Mouse (Mus musculus): ENCODE measurements around the gene Ccng2. TPM values are rescaled to one million over a fixed set of nuclear protein-coding genes. Genes with fewer than 3 reads are reported as not detected.

The Ccng2 gene
- polyA plus RNA-seq, 1 experiment from 2014 or later, result 12.5 TPM

DNA sequence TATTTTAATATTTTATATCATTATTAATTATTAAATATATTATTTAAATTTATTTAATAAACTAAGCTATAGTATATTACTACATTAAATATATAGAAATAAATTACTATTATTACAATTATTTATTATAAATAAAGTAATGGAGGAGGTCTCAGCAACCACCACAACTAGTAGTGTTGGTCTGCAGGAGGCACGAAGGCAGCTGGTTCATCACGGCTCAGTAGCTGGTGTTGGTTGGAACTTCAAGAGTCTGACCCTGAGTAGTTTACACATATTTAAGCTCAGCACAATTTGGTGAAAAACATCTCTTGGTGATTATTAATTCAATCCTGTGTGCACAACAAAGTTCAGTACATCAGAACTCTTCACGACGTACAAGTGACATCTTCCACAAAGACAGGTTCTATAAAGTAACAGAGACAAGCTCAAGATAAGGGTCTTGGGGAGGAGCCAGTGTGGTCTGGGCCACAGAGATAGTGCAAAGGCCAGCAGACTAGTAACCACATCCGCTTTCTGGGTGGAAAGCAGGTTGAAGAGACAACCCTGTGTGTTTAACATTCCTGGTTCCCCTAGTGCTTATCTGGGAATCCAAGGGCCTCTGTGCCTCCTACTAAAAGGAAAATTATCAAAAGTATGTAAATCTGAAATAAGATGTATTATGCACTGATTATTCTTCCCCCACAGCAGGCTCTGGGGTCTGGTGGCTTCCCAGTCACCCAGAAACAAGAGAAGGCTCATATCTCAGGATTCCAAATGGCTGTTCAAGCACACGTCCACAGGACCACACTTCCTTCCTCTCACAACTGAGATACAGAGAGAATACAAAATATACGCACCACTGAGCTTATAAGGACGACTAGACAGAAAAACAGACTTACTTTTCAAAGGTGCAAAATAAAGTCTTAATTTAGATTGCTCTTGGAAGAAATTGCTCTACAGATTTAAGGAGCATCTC is 27.2 kb upstream of the Ccng2 start:
- TF ChIP-seq CTCF (IDR thresholded peaks at IDR 0.05; ENCODE audit: low read depth), result no peak
- peak; percentile 99 for TF ChIP-seq EP300 (IDR thresholded peaks at IDR 0.05; ENCODE audit: low read depth)
- H3K36me3 ChIP-seq (replicated peaks; ENCODE audit: insufficient read depth, low read length), result no peaks in the 10 kb centered on the region
- H3K4me1 ChIP-seq (ENCODE audit: insufficient read depth), result peaks cover 19% of the 10 kb centered on the region; the same call in 1 of the 2 replicates
- 32% methylated on average over 8 of the region's 8 CpGs for WGBS (ENCODE audit: insufficient replicate concordance)
- H3K27me3 ChIP-seq (ENCODE audit: insufficient read depth, low read length), result no peaks in the 10 kb centered on the region
- peak overlapping the region; percentile 83 for H3K27ac ChIP-seq (ENCODE audit: low read depth)
- peak; percentile 99 for ATAC-seq
- DNase-seq, result peak; percentile 81
- peak overlapping the region; percentile 48 for H3K4me2 ChIP-seq (ENCODE audit: low read depth, low read length)
- H3K4me3 ChIP-seq (ENCODE audit: low read depth, low read length), result 0 out of 2 replicates have a peak overlapping the region, but pooled peaks have one; percentile 3
- no peak overlapping the region for H3K9ac ChIP-seq (replicated peaks)
- no peaks in the 10 kb centered on the region for H3K9me3 ChIP-seq (ENCODE audit: low read length)

GRCm38 (mm10) chr5:93245280-93245679 is 21.8 kb upstream of the Ccng2 start:
- 75% methylated on average over 2 of the region's 2 CpGs for WGBS (ENCODE audit: insufficient replicate concordance)
- Histone ChIP-seq H3K36me3 (replicated peaks; ENCODE audit: insufficient read depth, low read length) (no peaks in the 10 kb centered on the region), H3K27me3 (ENCODE audit: insufficient read depth, low read length) (no peaks in the 10 kb centered on the region), H3K4me3 (ENCODE audit: low read depth, low read length) (no peak overlapping the region), H3K4me1 (ENCODE audit: insufficient read depth) (peaks cover 7% of the 10 kb centered on the region; the same call in 1 of the 2 replicates), H3K4me2 (ENCODE audit: low read depth, low read length) (no peak overlapping the region), H3K9me3 (ENCODE audit: low read length) (no peaks in the 10 kb centered on the region), H3K27ac (ENCODE audit: low read depth) (no peak overlapping the region), H3K9ac (replicated peaks) (no peak overlapping the region)
- DNase-seq, result no peak
- TF ChIP-seq CTCF (IDR thresholded peaks at IDR 0.05; ENCODE audit: low read depth) (no peak), EP300 (IDR thresholded peaks at IDR 0.05; ENCODE audit: low read depth) (no peak)
- no peak for ATAC-seq

DNA sequence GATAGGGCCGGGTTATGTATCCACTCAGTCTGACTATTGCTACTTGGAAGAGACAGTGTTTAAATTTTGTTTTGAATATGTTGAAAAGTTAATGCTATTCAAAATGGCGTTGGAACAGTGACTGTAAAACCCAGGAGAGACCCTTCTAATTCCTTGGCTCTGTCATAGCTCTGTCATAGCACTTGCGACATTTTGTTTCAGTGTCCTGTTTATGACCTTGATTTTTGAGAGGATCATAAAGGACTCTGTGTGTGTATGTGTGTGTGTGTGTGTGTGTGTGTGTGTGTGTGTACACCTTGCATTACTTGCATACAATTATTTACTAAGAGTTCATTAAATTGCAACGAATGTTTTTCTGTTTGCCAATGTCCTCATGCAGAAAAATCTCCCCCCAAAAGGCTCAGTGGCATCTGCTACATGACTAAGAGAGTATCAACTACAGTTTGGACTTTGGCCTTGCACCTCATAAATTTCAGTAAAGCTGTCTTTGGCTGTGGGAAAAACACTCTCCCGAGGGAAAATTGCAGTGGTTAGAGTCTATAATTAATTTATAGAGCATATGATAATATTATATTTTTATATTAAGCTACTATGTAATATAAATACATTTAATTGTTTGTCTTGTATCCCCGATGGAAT is 17.0 kb upstream of the Ccng2 start:
- TF ChIP-seq CTCF (IDR thresholded peaks at IDR 0.05; ENCODE audit: low read depth) (no peak), EP300 (IDR thresholded peaks at IDR 0.05; ENCODE audit: low read depth) (no peak)
- Histone ChIP-seq H3K36me3 (replicated peaks; ENCODE audit: insufficient read depth, low read length) (no peaks in the 10 kb centered on the region), H3K27me3 (ENCODE audit: insufficient read depth, low read length) (no peaks in the 10 kb centered on the region), H3K9ac (replicated peaks) (no peak overlapping the region), H3K4me3 (ENCODE audit: low read depth, low read length) (no peak overlapping the region), H3K4me1 (ENCODE audit: insufficient read depth) (peaks cover 6% of the 10 kb centered on the region; the same call in 1 of the 2 replicates), H3K9me3 (ENCODE audit: low read length) (no peaks in the 10 kb centered on the region), H3K4me2 (ENCODE audit: low read depth, low read length) (no peak overlapping the region), H3K27ac (ENCODE audit: low read depth) (no peak overlapping the region)
- no peak for DNase-seq
- no peak for ATAC-seq
- WGBS (ENCODE audit: insufficient replicate concordance), result 77% methylated on average over 6 of the region's 6 CpGs

DNA sequence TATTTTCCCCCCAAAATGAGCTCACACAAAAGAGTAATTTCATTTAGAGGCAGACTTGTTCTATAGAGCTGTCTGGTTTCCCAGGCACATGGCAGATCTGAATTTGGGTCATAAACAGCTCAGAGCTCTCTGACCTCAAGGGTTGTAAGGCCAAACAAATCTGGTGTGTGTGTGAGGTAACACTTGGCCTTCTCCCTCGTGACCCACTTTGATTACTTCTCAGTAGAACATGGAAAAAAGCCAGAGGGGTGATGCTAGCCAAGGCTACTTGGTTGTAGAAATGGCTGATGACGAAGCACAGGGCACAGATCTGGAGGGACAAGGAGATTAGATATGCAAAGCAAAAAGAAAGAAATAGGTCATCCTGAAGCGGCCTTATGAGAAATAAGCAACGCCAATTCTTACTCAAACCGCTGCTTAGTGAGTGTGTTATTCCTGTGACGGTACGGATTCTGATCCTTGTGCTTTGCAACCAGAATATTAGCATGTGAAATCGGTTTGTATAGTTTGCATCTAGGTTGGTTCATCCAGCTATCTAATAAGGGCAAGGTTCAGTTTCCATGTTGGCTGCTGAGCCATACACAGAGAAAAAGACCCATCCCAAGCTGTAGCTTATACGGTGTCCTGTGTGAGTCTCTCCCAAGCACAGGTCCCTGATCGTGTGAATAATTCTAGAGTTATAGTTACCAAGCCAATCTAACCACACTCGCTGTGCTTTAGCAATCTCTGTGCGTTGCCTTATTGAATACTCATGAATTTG is 15.9 kb upstream of the Ccng2 start:
- peak; percentile 34 for DNase-seq
- Histone ChIP-seq H3K4me1 (ENCODE audit: insufficient read depth) (peaks cover 6% of the 10 kb centered on the region; the same call in 1 of the 2 replicates), H3K4me2 (ENCODE audit: low read depth, low read length) (no peak overlapping the region), H3K27me3 (ENCODE audit: insufficient read depth, low read length) (no peaks in the 10 kb centered on the region), H3K27ac (ENCODE audit: low read depth) (peak overlapping the region; percentile 45; the same call in 1 of the 2 replicates), H3K36me3 (replicated peaks; ENCODE audit: insufficient read depth, low read length) (no peaks in the 10 kb centered on the region), H3K9me3 (ENCODE audit: low read length) (no peaks in the 10 kb centered on the region), H3K4me3 (ENCODE audit: low read depth, low read length) (no peak overlapping the region), H3K9ac (replicated peaks) (no peak overlapping the region)
- TF ChIP-seq EP300 (IDR thresholded peaks at IDR 0.05; ENCODE audit: low read depth) (no peak), CTCF (IDR thresholded peaks at IDR 0.05; ENCODE audit: low read depth) (no peak)
- ATAC-seq, result peak; percentile 93
- 77% methylated on average over 12 of the region's 12 CpGs for WGBS (ENCODE audit: insufficient replicate concordance)

GRCm38 (mm10) chr5:93255759-93256265 is 11.2 kb upstream of the Ccng2 start:
- Histone ChIP-seq H3K4me3 (ENCODE audit: low read depth, low read length) (no peak overlapping the region), H3K36me3 (replicated peaks; ENCODE audit: insufficient read depth, low read length) (no peaks in the 10 kb centered on the region), H3K9ac (replicated peaks) (no peak overlapping the region), H3K27me3 (ENCODE audit: insufficient read depth, low read length) (no peaks in the 10 kb centered on the region), H3K27ac (ENCODE audit: low read depth) (no peak overlapping the region), H3K4me1 (ENCODE audit: insufficient read depth) (peaks cover 6% of the 10 kb centered on the region; the same call in 1 of the 2 replicates), H3K4me2 (ENCODE audit: low read depth, low read length) (no peak overlapping the region), H3K9me3 (ENCODE audit: low read length) (no peaks in the 10 kb centered on the region)
- 77% methylated on average over 5 of the region's 5 CpGs for WGBS (ENCODE audit: insufficient replicate concordance)
- DNase-seq (no peak), ATAC-seq (no peak)
- no peak for TF ChIP-seq CTCF (IDR thresholded peaks at IDR 0.05; ENCODE audit: low read depth)
- no peak for TF ChIP-seq EP300 (IDR thresholded peaks at IDR 0.05; ENCODE audit: low read depth)

Data from liver, postnatal 0 days (tissue).